Mouse (Mus musculus): Measurements from ENCODE around the gene Sept7.
A peak's percentile ranks its signal among the peaks of the same experiment; 100 is the strongest.
"Not testable (repeated sequence)": the region's sequence is repeated elsewhere in the genome, so short reads cannot be mapped to it uniquely, and the experiment has no call there.

Sept7 gene

GRCm38 (mm10) chr9:25253478-25253824 lies 1.2 kb downstream of the Sept7 start:
- DNase-seq (ENCODE audit: low read depth, low spot score): no peak

- no peak for DNase-seq (ENCODE audit: low read depth, low spot score)
These were observed 8.2 kb downstream of the Sept7 start for GRCm38 (mm10) chr9:25260411-25260810.

- DNase-seq (ENCODE audit: low read depth, low spot score): no peak
These were observed 8.7 kb downstream of the Sept7 start for GRCm38 (mm10) chr9:25260979-25261378.

- DNase-seq (ENCODE audit: low read depth, low spot score): no peak
These were observed 9.8 kb downstream of the Sept7 start for GRCm38 (mm10) chr9:25262087-25262486.

- no peak for DNase-seq (ENCODE audit: low read depth, low spot score)
These were observed 13.6 kb downstream of the Sept7 start for GRCm38 (mm10) chr9:25265795-25266194.

- no peak for DNase-seq (ENCODE audit: low read depth, low spot score)
These were observed 14.9 kb downstream of the Sept7 start for GRCm38 (mm10) chr9:25267133-25267532.

GRCm38 (mm10) chr9:25267574-25267973 lies 15.3 kb downstream of the Sept7 start:
- no peak for DNase-seq (ENCODE audit: low read depth, low spot score)

GRCm38 (mm10) chr9:25271902-25272301 lies 19.7 kb downstream of the Sept7 start:
- no peak for DNase-seq (ENCODE audit: low read depth, low spot score)

- DNase-seq (ENCODE audit: low read depth, low spot score): no peak
These were observed 37.6 kb downstream of the Sept7 start for GRCm38 (mm10) chr9:25289796-25290195.

- DNase-seq (ENCODE audit: low read depth, low spot score): peak; percentile 46
These were observed 57.4 kb downstream of the Sept7 start for GRCm38 (mm10) chr9:25309505-25310182.

GRCm38 (mm10) chr9:25314304-25314703 lies 62.1 kb downstream of the Sept7 start:
- DNase-seq (ENCODE audit: low read depth, low spot score): no peak

- no peak for DNase-seq (ENCODE audit: low read depth, low spot score)
These were observed 65.7 kb downstream of the Sept7 start for GRCm38 (mm10) chr9:25317827-25318505.

- DNase-seq (ENCODE audit: low read depth, low spot score): not testable (repeated sequence)
These were observed 67.4 kb downstream of the Sept7 start for GRCm38 (mm10) chr9:25319676-25320075.

GRCm38 (mm10) chr9:25327727-25328370 lies 75.6 kb downstream of the Sept7 start:
- DNase-seq (ENCODE audit: low read depth, low spot score): no peak

GRCm38 (mm10) chr9:25328946-25329723 lies 76.9 kb downstream of the Sept7 start:
- DNase-seq (ENCODE audit: low read depth, low spot score): no peak

GRCm38 (mm10) chr9:25337436-25338198 lies 85.4 kb downstream of the Sept7 start:
- no peak for DNase-seq (ENCODE audit: low read depth, low spot score)

GRCm38 (mm10) chr9:25340412-25340811 lies 88.2 kb downstream of the Sept7 start:
- no peak for DNase-seq (ENCODE audit: low read depth, low spot score)

GRCm38 (mm10) chr9:25353775-25354174 lies 101.5 kb downstream of the Sept7 start:
- DNase-seq (ENCODE audit: low read depth, low spot score): no peak

- no peak for DNase-seq (ENCODE audit: low read depth, low spot score)
These were observed 103.6 kb downstream of the Sept7 start for GRCm38 (mm10) chr9:25355806-25356205.

- DNase-seq (ENCODE audit: low read depth, low spot score): no peak
These were observed 105.3 kb downstream of the Sept7 start for GRCm38 (mm10) chr9:25357589-25357988.

- DNase-seq (ENCODE audit: low read depth, low spot score): no peak
These were observed 105.8 kb downstream of the Sept7 start for GRCm38 (mm10) chr9:25358018-25358417.
